Mouse (Mus musculus) forebrain, embryonic 10.5 days (tissue): ENCODE data around the gene Pcsk1n. TPM values are rescaled to one million over a fixed set of nuclear protein-coding genes. Genes with fewer than 3 reads are reported as not detected.

ENCODE experiments used
- DNase-seq: peaks from one replicate; pipeline ENCODE4 v3.0.0-alpha.2; 2017; ENCODE audit warnings: low spot score; ENCODE audit errors: extremely low spot score
- H3K27ac ChIP-seq: fragments of 300-500 bp; sonication (generic); 2 replicates; pipeline ENCODE4 v1.5.1; 2016; ENCODE audit warnings: mild to moderate bottlenecking
- H3K27me3 ChIP-seq: fragments of 300-500 bp; sonication (generic); 2 replicates; pipeline ENCODE4 v1.6.1; 2016; ENCODE audit warnings: mild to moderate bottlenecking; ENCODE audit not compliant: poor library complexity, severe bottlenecking
- H3K36me3 ChIP-seq: fragments of 300-500 bp; sonication (generic); replicated peaks from 2 replicates; pipeline ENCODE4 v1.6.1; 2016; ENCODE audit warnings: mild to moderate bottlenecking, moderate library complexity
- H3K4me1 ChIP-seq: fragments of 300-500 bp; sonication (generic); 2 replicates; pipeline ENCODE4 v1.6.1; 2016
- H3K4me3 ChIP-seq: fragments of 300-500 bp; sonication (generic); 2 replicates; pipeline ENCODE4 v1.5.1; 2016; ENCODE audit warnings: mild to moderate bottlenecking, moderate library complexity
- H3K9me3 ChIP-seq: fragments of 300-500 bp; sonication (generic); 2 replicates; pipeline ENCODE4 v1.6.1; 2016; ENCODE audit warnings: mild to moderate bottlenecking, moderate library complexity
- WGBS: fragments of 180-500 bp; shearing (Covaris S2); methylation state at CpG from one replicate; pipeline ENCODE4 v1.1.7; 2016; 5-methylcytosine and 5-hydroxymethylcytosine counted together
- polyA plus RNA-seq: library from polyadenylated mRNA; unstranded; fragments of >200 nt; fragmentation: Nextera tagmentation; extraction: Ambion mirVana; gene quantifications from 2 replicates; pipeline ENCODE4 v1.2.1, GENCODE M21; 2016

Gene Pcsk1n
- polyA plus RNA-seq, 1 experiment from 2014 or later = 8.9 TPM

GRCm38 (mm10) chrX:7950091-7950490 lies 30.5 kb downstream of the Pcsk1n start:
- H3K27ac ChIP-seq = no peak overlapping the region
- peaks cover 5% of the 10 kb centered on the region; the same call in 1 of the 2 replicates for H3K9me3 ChIP-seq
- 95% methylated on average over 7 of the region's 7 CpGs for WGBS
- H3K27me3 ChIP-seq = no peaks in the 10 kb centered on the region
- no peak overlapping the region for H3K4me3 ChIP-seq
- DNase-seq = no peak
- H3K4me1 ChIP-seq = peaks cover 17% of the 10 kb centered on the region
- 0 out of 2 replicates have a peak, but pooled peaks cover 6% of the 10 kb centered on the region for H3K36me3 ChIP-seq

GRCm38 (mm10) chrX:7958868-7959267 lies 39.2 kb downstream of the Pcsk1n start:
- 0 out of 2 replicates have a peak, but pooled peaks cover 3% of the 10 kb centered on the region for H3K9me3 ChIP-seq
- H3K4me1 ChIP-seq = no peaks in the 10 kb centered on the region
- H3K27ac ChIP-seq = no peak overlapping the region
- 92% methylated on average over 9 of the region's 9 CpGs for WGBS
- DNase-seq = no peak
- H3K4me3 ChIP-seq = no peak overlapping the region
- H3K36me3 ChIP-seq = no peaks in the 10 kb centered on the region
- no peaks in the 10 kb centered on the region for H3K27me3 ChIP-seq

GRCm38 (mm10) chrX:7963829-7964626 lies 44.4 kb downstream of the Pcsk1n start:
- 83% methylated on average over 7 of the region's 7 CpGs for WGBS
- Histone ChIP-seq H3K9me3 (peaks cover 7% of the 10 kb centered on the region; the same call in 1 of the 2 replicates), H3K4me3 (no peak overlapping the region), H3K27me3 (no peaks in the 10 kb centered on the region), H3K4me1 (no peaks in the 10 kb centered on the region), H3K36me3 (no peaks in the 10 kb centered on the region), H3K27ac (no peak overlapping the region)
- no peak for DNase-seq

- peaks cover 7% of the 10 kb centered on the region; the same call in 1 of the 2 replicates for H3K9me3 ChIP-seq
- H3K4me1 ChIP-seq = no peaks in the 10 kb centered on the region
- H3K27me3 ChIP-seq = no peaks in the 10 kb centered on the region
- no peak for DNase-seq
- no peak overlapping the region for H3K4me3 ChIP-seq
- no peak overlapping the region for H3K27ac ChIP-seq
- no peaks in the 10 kb centered on the region for H3K36me3 ChIP-seq
- 85% methylated on average over 4 of the region's 4 CpGs for WGBS
These were observed 46.5 kb downstream of the Pcsk1n start for GRCm38 (mm10) chrX:7966161-7966560.

- Histone ChIP-seq H3K27me3 (no peaks in the 10 kb centered on the region), H3K9me3 (peaks cover 7% of the 10 kb centered on the region; the same call in 1 of the 2 replicates), H3K27ac (no peak overlapping the region), H3K4me3 (no peak overlapping the region), H3K36me3 (no peaks in the 10 kb centered on the region), H3K4me1 (no peaks in the 10 kb centered on the region)
- WGBS = 82% methylated on average over 8 of the region's 9 CpGs
- DNase-seq = no peak
These were observed 48.1 kb downstream of the Pcsk1n start for GRCm38 (mm10) chrX:7967596-7968201.

GRCm38 (mm10) chrX:7968226-7968625 lies 48.6 kb downstream of the Pcsk1n start:
- Histone ChIP-seq H3K27me3 (no peaks in the 10 kb centered on the region), H3K36me3 (no peaks in the 10 kb centered on the region), H3K4me1 (no peaks in the 10 kb centered on the region), H3K27ac (no peak overlapping the region), H3K9me3 (peaks cover 4% of the 10 kb centered on the region; the same call in 1 of the 2 replicates), H3K4me3 (no peak overlapping the region)
- WGBS = 87% methylated on average over 8 of the region's 8 CpGs
- DNase-seq = no peak

- H3K36me3 ChIP-seq = no peaks in the 10 kb centered on the region
- no peaks in the 10 kb centered on the region for H3K27me3 ChIP-seq
- no peak for DNase-seq
- no peaks in the 10 kb centered on the region for H3K4me1 ChIP-seq
- H3K4me3 ChIP-seq = no peak overlapping the region
- WGBS = 91% methylated on average over 3 of the region's 3 CpGs
- H3K27ac ChIP-seq = no peak overlapping the region
- H3K9me3 ChIP-seq = peaks cover 4% of the 10 kb centered on the region; the same call in 1 of the 2 replicates
These were observed 49.3 kb downstream of the Pcsk1n start for GRCm38 (mm10) chrX:7968899-7969298.

GRCm38 (mm10) chrX:7971292-7971691 lies 51.7 kb downstream of the Pcsk1n start:
- DNase-seq = no peak
- Histone ChIP-seq H3K4me3 (no peak overlapping the region), H3K27ac (no peak overlapping the region), H3K27me3 (no peaks in the 10 kb centered on the region), H3K4me1 (no peaks in the 10 kb centered on the region), H3K9me3 (peaks cover under 1% of the 10 kb centered on the region; the same call in 1 of the 2 replicates), H3K36me3 (no peaks in the 10 kb centered on the region)
- 67% methylated on average over 4 of the region's 4 CpGs for WGBS

Other genes with a start within 250 kb of the Pcsk1n start
- gene Plp2, start 248.4 kb upstream of the Pcsk1n start, polyA plus RNA-seq = 49.7 and 50.4 TPM in 2 replicates
- 0.10 TPM in 1 of 2 replicates, not detected in the other for gene Magix, start 238.6 kb upstream of the Pcsk1n start, polyA plus RNA-seq
- gene Gpkow, start 222.7 kb upstream of the Pcsk1n start, polyA plus RNA-seq = 44.4 and 46.1 TPM in 2 replicates
- 16.3 and 20.0 TPM in 2 replicates for gene Wdr45, start 205.5 kb upstream of the Pcsk1n start, polyA plus RNA-seq
- gene Gm45208, start 197.6 kb upstream of the Pcsk1n start, polyA plus RNA-seq = 0.47 TPM in 1 of 2 replicates, not detected in the other
- gene Praf2, start 191.4 kb upstream of the Pcsk1n start, polyA plus RNA-seq = 76.5 and 78.4 TPM in 2 replicates
- gene Ccdc120, start 168.9 kb upstream of the Pcsk1n start, polyA plus RNA-seq = 14.5 and 19.3 TPM in 2 replicates
- gene Tfe3, start 157.3 kb upstream of the Pcsk1n start, polyA plus RNA-seq = 25.3 and 29.3 TPM in 2 replicates
- gene Gripap1, start 130.1 kb upstream of the Pcsk1n start, polyA plus RNA-seq = 45.6 TPM in 2 replicates
- gene Kcnd1, start 97.5 kb upstream of the Pcsk1n start, polyA plus RNA-seq = 0.87 and 1.0 TPM in 2 replicates
- gene Otud5, start 78.5 kb upstream of the Pcsk1n start, polyA plus RNA-seq = 40.3 and 40.8 TPM in 2 replicates
- 10.4 and 14.0 TPM in 2 replicates for gene Pim2, start 41.6 kb upstream of the Pcsk1n start, polyA plus RNA-seq
- 25.0 and 27.3 TPM in 2 replicates for gene Slc35a2, start 35.8 kb upstream of the Pcsk1n start, polyA plus RNA-seq
- gene Pqbp1, start 20.6 kb upstream of the Pcsk1n start, polyA plus RNA-seq = 128 and 129 TPM in 2 replicates
- gene Timm17b, start 20.5 kb upstream of the Pcsk1n start, polyA plus RNA-seq = 182 and 186 TPM in 2 replicates
- not detected in 2 replicates for gene Gm10491, start 12.0 kb upstream of the Pcsk1n start, polyA plus RNA-seq
- not detected in 2 replicates for gene Gm10490, start 10.3 kb upstream of the Pcsk1n start, polyA plus RNA-seq
- 0.22 and 0.43 TPM in 2 replicates for gene Eras, start 8.8 kb downstream of the Pcsk1n start, polyA plus RNA-seq
- 75.6 and 76.7 TPM in 2 replicates for gene Hdac6, start 28.1 kb downstream of the Pcsk1n start, polyA plus RNA-seq
- gene Gata1, start 58.2 kb downstream of the Pcsk1n start, polyA plus RNA-seq = 6.6 and 8.0 TPM in 2 replicates
- not detected in 2 replicates for gene Glod5, start 98.7 kb downstream of the Pcsk1n start, polyA plus RNA-seq
- 106 and 109 TPM in 2 replicates for gene Suv39h1, start 154.9 kb downstream of the Pcsk1n start, polyA plus RNA-seq
- gene Was, start 170.7 kb downstream of the Pcsk1n start, polyA plus RNA-seq = 0.14 and 0.17 TPM in 2 replicates
- gene Wdr13, start 213.1 kb downstream of the Pcsk1n start, polyA plus RNA-seq = 23.7 and 24.4 TPM in 2 replicates
- gene Rbm3, start 226.1 kb downstream of the Pcsk1n start, polyA plus RNA-seq = 465 and 505 TPM in 2 replicates